Mouse (Mus musculus) liver, postnatal 0 days (tissue): ENCODE measurements around the gene Sdc3. TPM values are rescaled to one million over a fixed set of nuclear protein-coding genes. Genes with fewer than 3 reads are reported as not detected.

ENCODE experiments used
- ATAC-seq: fragments of 200-750 bp; cut with Nextera tagmentation; 2 replicates; pipeline ENCODE4 v1.8.0; 2017; ENCODE audit warnings: mild to moderate bottlenecking, moderate library complexity
- DNase-seq: peaks from one replicate; pipeline ENCODE4 v3.0.0-alpha.2; 2016
- H3K27ac ChIP-seq: fragments of 300-500 bp; sonication (generic); 2 replicates; pipeline ENCODE4 v1.5.1; 2014; ENCODE audit warnings: antibody characterized with exemption, moderate library complexity, mild to moderate bottlenecking, low read depth
- H3K27me3 ChIP-seq: fragments of 300-500 bp; sonication (generic); 2 replicates; pipeline ENCODE4 v1.6.1; 2014; ENCODE audit warnings: low read length, control low read depth, mixed read lengths; ENCODE audit not compliant: insufficient read depth
- H3K36me3 ChIP-seq: fragments of 300-500 bp; sonication (generic); replicated peaks from 2 replicates; pipeline ENCODE4 v1.6.1; 2014; ENCODE audit warnings: mild to moderate bottlenecking, control low read depth, low read length, moderate library complexity, mixed read lengths; ENCODE audit not compliant: insufficient read depth
- H3K4me1 ChIP-seq: fragments of 300-500 bp; sonication (generic); 2 replicates; pipeline ENCODE4 v1.6.1; 2014; ENCODE audit warnings: antibody characterized with exemption, mild to moderate bottlenecking, control low read depth; ENCODE audit not compliant: insufficient read depth
- H3K4me2 ChIP-seq: fragments of 300-500 bp; sonication (generic); 2 replicates; pipeline ENCODE4 v1.6.1; 2014; ENCODE audit warnings: low read depth, mild to moderate bottlenecking, low read length, moderate library complexity, mixed read lengths
- H3K4me3 ChIP-seq: fragments of 300-500 bp; sonication (generic); 2 replicates; pipeline ENCODE4 v1.5.1; 2014; ENCODE audit warnings: low read depth, low read length
- H3K9ac ChIP-seq: fragments of 300-500 bp; sonication (generic); replicated peaks from 2 replicates; pipeline ENCODE4 v1.6.1; 2014; ENCODE audit warnings: mild to moderate bottlenecking, moderate library complexity
- H3K9me3 ChIP-seq: fragments of 300-500 bp; sonication (generic); 2 replicates; pipeline ENCODE4 v1.6.1; 2016; ENCODE audit warnings: mild to moderate bottlenecking, control low read depth, low read length, mixed read lengths
- CTCF ChIP-seq: sonication (generic); IDR thresholded peaks from 2 replicates; pipeline ENCODE4 v1.5.1; 2016; ENCODE audit warnings: antibody characterized with exemption, low read depth
- EP300 ChIP-seq: IDR thresholded peaks from 2 replicates; pipeline ENCODE4 v1.6.1; 2016; ENCODE audit warnings: antibody characterized with exemption, low read depth, mild to moderate bottlenecking
- WGBS: fragments of 180-500 bp; shearing (Covaris S2); extraction: QIAGEN DNeasy Blood & Tissue Kit; methylation state at CpG from one replicate; pipeline ENCODE4 v1.1.7; 2014; ENCODE audit not compliant: insufficient replicate concordance; 5-methylcytosine and 5-hydroxymethylcytosine counted together
- polyA plus RNA-seq: library from polyadenylated mRNA; unstranded; fragments of >200 nt; fragmentation: Nextera tagmentation; extraction: Ambion mirVana; gene quantifications from 2 replicates; pipeline ENCODE4 v1.2.1, GENCODE M21; 2015

Sdc3 gene
- polyA plus RNA-seq, 1 experiment from 2014 or later: 8.7 TPM

DNA sequence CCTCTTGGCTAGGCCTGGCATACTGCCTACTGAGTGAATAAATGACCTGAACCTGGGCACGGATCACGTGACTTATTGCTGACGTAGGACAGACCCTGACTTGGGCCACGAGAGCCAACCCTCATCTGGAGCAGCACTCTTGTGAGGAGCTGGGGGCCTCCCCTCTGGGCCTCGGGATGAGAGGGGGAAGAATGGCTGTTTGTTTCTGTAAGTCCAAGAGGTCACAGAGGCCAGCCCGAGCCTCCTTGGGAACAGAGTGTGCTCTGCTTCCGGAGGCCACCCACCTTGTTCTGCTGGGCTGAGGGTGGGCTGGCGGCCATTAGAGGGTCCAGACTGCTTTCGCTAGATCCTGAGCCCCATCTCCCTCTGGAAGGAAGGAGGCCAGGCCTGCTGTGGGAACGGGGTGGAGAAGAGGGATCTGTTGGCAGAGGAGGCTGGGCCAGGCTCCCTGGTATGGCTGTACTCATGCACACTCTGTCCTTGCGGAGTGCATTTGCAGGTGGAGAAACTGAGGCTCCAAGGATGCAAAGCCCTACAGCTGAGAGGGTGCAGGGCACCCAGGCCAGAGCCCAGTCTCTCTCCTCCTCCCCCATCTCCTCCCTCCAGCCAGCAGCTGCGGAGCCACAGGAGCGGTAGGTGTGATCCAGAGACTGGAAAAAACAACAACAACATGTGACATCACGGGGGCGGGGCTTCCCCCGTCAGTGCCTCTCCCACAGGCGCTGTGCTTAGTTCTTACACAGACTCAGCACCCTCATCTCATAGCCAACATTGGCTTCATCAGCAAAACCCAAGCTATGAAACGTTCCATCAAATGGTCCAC is 36.7 kb downstream of the Sdc3 start:
- Histone ChIP-seq H3K36me3 (no peaks in the 10 kb centered on the region), H3K4me3 (no peak overlapping the region), H3K27me3 (no peaks in the 10 kb centered on the region), H3K4me2 (no peak overlapping the region), H3K4me1 (no peaks in the 10 kb centered on the region), H3K9ac (no peak overlapping the region), H3K27ac (no peak overlapping the region; the same call in 1 of the 2 replicates), H3K9me3 (no peaks in the 10 kb centered on the region)
- ATAC-seq (peak; percentile 41; the same call in 1 of the 2 replicates), DNase-seq (peak; percentile 36)
- WGBS: 26% methylated on average over 18 of the region's 18 CpGs
- TF ChIP-seq CTCF (no peak), EP300 (no peak)

DNA sequence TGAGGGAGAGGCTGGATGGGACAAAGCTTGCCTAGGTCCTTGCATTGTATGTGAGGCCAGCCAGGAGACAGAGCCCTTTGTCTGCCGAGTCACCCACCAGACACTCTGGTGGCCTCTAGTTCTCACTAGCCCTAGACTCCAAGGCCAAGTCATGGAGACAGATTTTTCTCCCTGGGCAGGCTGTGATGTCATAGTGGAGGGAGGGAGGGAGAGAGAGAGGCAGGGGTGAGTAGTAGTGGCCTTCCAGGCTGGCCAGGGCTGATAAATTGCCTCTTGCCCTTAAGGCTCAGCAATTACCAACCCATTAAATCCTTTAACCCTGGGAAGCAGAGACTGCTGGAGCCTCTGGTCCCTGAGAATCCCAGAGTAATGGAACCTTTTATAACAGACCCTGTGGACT is 41.8 kb downstream of the Sdc3 start:
- no peak for DNase-seq
- H3K4me3 ChIP-seq: no peak overlapping the region
- TF ChIP-seq CTCF (no peak), EP300 (no peak)

DNA sequence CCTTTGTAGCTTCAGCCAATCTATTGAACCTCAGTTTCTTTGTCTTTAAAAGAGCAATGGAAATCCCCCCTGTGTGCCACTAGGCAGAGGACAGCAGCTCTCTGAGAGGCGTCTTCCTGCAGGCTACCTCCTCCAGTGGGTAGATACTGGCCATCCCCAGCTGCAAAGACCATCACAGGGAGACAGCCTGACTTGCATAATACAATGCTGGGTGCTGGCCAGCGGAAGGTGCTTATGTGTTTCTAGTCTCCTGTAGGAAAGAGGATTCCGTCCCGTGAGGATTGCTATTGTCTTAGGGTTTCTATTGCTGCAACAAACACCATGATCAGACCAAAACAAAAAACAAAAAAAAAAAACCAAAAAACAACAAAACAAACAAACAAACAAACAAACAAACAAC is 43.2 kb downstream of the Sdc3 start:
- Histone ChIP-seq H3K27me3 (no peaks in the 10 kb centered on the region), H3K36me3 (no peaks in the 10 kb centered on the region), H3K4me2 (no peak overlapping the region), H3K9me3 (no peaks in the 10 kb centered on the region), H3K4me1 (no peaks in the 10 kb centered on the region), H3K9ac (no peak overlapping the region), H3K27ac (no peak overlapping the region), H3K4me3 (no peak overlapping the region)
- ATAC-seq (no peak), DNase-seq (no peak)
- 80% methylated on average over 4 of the region's 4 CpGs for WGBS
- TF ChIP-seq EP300: no peak
- TF ChIP-seq CTCF: no peak

More for the DNA sequence above, 41.8 kb downstream of the Sdc3 start:
- no peaks in the 10 kb centered on the region for H3K4me1 ChIP-seq
- H3K9me3 ChIP-seq: no peaks in the 10 kb centered on the region
- no peak overlapping the region for H3K9ac ChIP-seq
- no peak overlapping the region for H3K27ac ChIP-seq
- no peaks in the 10 kb centered on the region for H3K27me3 ChIP-seq
- H3K36me3 ChIP-seq: no peaks in the 10 kb centered on the region
- H3K4me2 ChIP-seq: no peak overlapping the region
- ATAC-seq: no peak
- 44% methylated on average over 1 of the region's 1 CpGs for WGBS

DNA sequence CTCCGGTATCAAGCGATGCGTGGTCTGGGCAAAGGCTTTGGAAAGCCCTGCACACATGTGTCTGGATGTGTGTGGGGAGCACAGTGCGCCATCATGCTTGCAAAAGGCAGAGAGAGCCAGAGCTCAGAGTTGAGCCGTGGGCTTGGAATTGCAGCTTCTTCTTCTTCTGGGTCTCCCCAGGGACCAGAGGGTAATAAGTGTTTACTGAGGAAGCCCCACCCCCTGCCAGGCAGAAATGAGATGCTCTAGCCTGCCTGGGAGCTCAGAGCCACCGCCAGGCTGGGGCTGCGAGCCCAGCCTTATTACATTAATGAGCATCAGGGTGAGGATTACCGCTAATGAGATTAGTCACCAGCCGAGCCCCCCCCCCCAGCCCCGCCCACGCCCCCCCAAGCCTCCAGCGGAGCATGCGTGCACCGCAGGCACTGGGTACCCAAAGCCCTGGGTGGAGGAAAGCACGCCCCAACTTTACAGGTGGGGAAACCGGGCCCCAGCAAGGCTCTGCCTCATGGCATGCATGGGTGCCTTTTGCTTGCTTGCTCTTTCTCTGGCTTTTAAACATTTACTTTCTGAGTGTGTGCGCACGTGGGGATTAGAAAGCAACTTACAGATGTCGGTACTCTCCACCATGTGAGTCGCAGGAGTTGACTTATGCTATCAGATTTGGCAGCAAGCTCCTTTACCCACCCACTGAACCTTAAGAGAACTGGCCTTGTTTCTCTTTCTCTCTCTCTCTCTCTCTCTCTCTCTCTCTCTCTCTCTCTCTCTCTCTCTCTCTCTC is 44.1 kb downstream of the Sdc3 start:
- H3K4me2 ChIP-seq: no peak overlapping the region
- no peak for ATAC-seq
- no peaks in the 10 kb centered on the region for H3K27me3 ChIP-seq
- H3K27ac ChIP-seq: no peak overlapping the region
- H3K9ac ChIP-seq: no peak overlapping the region
- TF ChIP-seq EP300 (no peak), CTCF (no peak)
- no peak overlapping the region for H3K4me3 ChIP-seq
- DNase-seq: no peak
- H3K9me3 ChIP-seq: no peaks in the 10 kb centered on the region
- WGBS: 23% methylated on average over 20 of the region's 20 CpGs
- no peaks in the 10 kb centered on the region for H3K4me1 ChIP-seq
- H3K36me3 ChIP-seq: no peaks in the 10 kb centered on the region

DNA sequence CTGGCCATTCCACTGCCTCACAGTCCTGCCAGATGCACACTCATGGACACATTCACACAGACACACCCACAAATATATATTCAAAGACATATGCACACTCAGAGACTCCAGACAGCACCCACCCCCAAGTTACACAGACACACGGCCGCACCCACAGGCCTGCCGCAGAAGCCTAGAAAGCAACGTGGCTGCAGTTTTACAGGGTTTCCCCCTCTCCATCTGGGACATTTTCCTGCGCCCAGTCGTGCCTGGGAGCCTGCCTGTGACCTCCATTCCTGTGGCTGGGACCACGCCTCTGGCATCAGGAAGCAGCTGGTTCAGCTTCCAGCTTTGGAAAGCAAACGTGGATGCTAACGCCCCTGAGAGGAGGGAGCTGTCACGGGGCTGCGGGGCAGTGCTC is 46.2 kb downstream of the Sdc3 start:
- no peaks in the 10 kb centered on the region for H3K4me1 ChIP-seq
- H3K9ac ChIP-seq: no peak overlapping the region
- no peak overlapping the region for H3K27ac ChIP-seq
- no peak overlapping the region for H3K4me2 ChIP-seq
- H3K9me3 ChIP-seq: no peaks in the 10 kb centered on the region
- ATAC-seq: no peak
- no peaks in the 10 kb centered on the region for H3K27me3 ChIP-seq
- no peak for DNase-seq
- no peaks in the 10 kb centered on the region for H3K36me3 ChIP-seq
- H3K4me3 ChIP-seq: no peak overlapping the region
- 26% methylated on average over 11 of the region's 11 CpGs for WGBS
- TF ChIP-seq CTCF (no peak), EP300 (no peak)

DNA sequence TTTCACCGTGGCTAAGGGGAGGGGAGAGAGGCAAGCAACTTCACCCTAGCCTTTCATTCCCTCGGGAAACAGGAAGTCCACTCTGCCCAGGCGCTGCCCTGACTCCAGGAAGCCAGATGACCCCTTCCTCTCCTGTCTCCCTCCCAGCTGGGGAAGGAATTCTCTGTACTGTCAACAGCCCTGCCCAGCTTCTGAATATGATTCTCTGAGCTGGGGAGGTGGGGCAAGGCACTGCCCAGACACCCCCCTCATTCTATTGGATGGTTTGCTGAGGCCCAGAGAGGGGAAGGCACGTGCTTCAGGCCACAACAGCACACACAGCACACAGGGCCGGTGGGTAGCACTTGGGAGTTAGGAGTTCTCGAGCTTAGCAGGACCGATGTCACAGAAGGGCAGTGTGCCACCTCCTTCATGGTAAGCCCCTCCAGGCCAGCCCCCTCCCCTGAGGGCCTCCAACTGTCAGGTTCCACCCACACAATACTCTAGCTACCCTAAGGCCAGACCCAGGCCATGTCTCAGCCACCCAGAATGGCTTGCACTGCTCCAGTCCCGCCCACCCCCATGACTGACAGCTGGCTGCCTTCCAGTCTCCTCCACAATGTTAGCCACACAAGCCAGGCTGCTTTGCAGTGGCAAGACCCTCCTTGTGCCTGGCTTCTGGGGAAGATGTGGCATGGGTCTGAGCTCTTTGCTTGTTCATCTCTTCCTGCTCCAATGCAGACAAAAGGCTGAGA is 48.9 kb downstream of the Sdc3 start:
- H3K36me3 ChIP-seq: no peaks in the 10 kb centered on the region
- no peak overlapping the region for H3K4me2 ChIP-seq
- H3K9ac ChIP-seq: no peak overlapping the region
- H3K9me3 ChIP-seq: no peaks in the 10 kb centered on the region
- H3K27ac ChIP-seq: no peak overlapping the region
- WGBS: 29% methylated on average over 8 of the region's 8 CpGs
- TF ChIP-seq EP300: no peak
- TF ChIP-seq CTCF: no peak
- no peaks in the 10 kb centered on the region for H3K4me1 ChIP-seq
- no peak overlapping the region for H3K4me3 ChIP-seq
- DNase-seq (peak; percentile 38), ATAC-seq (peak; percentile 38; the same call in 1 of the 2 replicates)
- H3K27me3 ChIP-seq: no peaks in the 10 kb centered on the region
